Mouse (Mus musculus): ENCODE data around the gene Cracr2b. TPM values are rescaled to one million over a fixed set of nuclear protein-coding genes. Genes with fewer than 3 reads are reported as not detected.

The Cracr2b gene
- total and polyA plus RNA-seq, 3 experiments, result 0.73 to 6.9 TPM; not detected in 1

DNA sequence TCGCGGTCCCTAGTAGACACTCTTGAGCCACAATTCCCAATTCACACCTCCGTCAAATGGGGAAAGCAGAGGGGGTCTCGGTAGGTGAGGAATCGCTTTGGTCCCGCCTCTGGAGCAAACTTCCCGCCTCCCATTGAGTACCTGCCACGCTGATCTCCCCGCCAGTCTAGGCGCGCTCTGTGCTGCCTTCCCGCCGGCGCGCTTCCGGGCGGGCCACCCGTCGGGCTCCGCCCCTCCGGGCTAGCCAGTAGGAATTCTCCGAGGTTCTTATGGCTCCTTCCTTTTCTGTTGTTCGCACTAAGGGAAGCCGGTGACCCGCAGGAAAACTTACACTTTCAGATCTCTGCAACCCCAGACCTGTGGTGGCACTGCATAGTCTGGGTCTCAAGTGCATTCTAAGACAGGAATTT lies 17.1 kb upstream of the Cracr2b start, which contains the start of gene Pidd1:
Pidd1 (minus strand) TSS at position 198 of the 410 bp plus-strand sequence.
- H3K36me3 ChIP-seq (ENCODE audit: control insufficient read depth in 1 of 2, insufficient read depth in 2 of 2, low read length in 2 of 2), result peaks cover 8 to 18% of the 10 kb centered on the region in 2 experiments
- H3K9ac ChIP-seq (ENCODE audit: control insufficient read depth, low read depth, low read length, poor library complexity, severe bottlenecking), result peak within 1 kb of the TSS; percentile 88
- peak within 1 kb of the TSS; percentile 62 to 85 for H3K4me3 ChIP-seq (ENCODE audit: control insufficient read depth in 1 of 2, insufficient read depth in 1 of 2, low read depth in 2 of 2, low read length in 2 of 2)
- H3K9me3 ChIP-seq (replicated peaks; ENCODE audit: insufficient read depth, low read length), result no peaks in the 10 kb centered on the region
- peak within 1 kb of the TSS; percentile 84 for H3K27ac ChIP-seq (ENCODE audit: control insufficient read depth, low read depth, low read length)
- H3K79me2 ChIP-seq (ENCODE audit: control insufficient read depth, insufficient read depth, low read length, poor library complexity), result peaks cover 36% of the 10 kb centered on the region
- peak; percentile 91 for DNase-seq (ENCODE audit: low read depth, low spot score)
- no peaks in the 10 kb centered on the region for H3K27me3 ChIP-seq (ENCODE audit: control insufficient read depth in 1 of 2, insufficient read depth in 2 of 2, low read length in 2 of 2)
- peaks cover 0 to 19% of the 10 kb centered on the region in 2 experiments; a peak in 2 of 4 replicates for H3K4me1 ChIP-seq (ENCODE audit: control insufficient read depth in 1 of 2, insufficient read depth in 2 of 2, low read length in 2 of 2)
- peak; percentile 90 for TF ChIP-seq MXI1 (IDR thresholded peaks at IDR 0.05; ENCODE audit: low read depth, low read length)
- peak; percentile 80 for TF ChIP-seq MAX (IDR thresholded peaks at IDR 0.05; ENCODE audit: low read length)
- TF ChIP-seq ZC3H11A (IDR thresholded peaks at IDR 0.05; ENCODE audit: low read depth, low read length), result no peak
- TF ChIP-seq JUND (IDR thresholded peaks at IDR 0.05; ENCODE audit: low read depth, low read length), result no peak
- peak; percentile 90 for TF ChIP-seq ELF1 (IDR thresholded peaks at IDR 0.05; ENCODE audit: low read depth, low read length)
- peak; percentile 81 for TF ChIP-seq POLR2AphosphoS2 (IDR thresholded peaks at IDR 0.05; ENCODE audit: low read length)
- TF ChIP-seq ZKSCAN1 (IDR thresholded peaks at IDR 0.05; ENCODE audit: low read depth, low read length), result no peak
- peak; percentile 76 for TF ChIP-seq HCFC1 (IDR thresholded peaks at IDR 0.05; ENCODE audit: low read depth, low read length)
- no peak for TF ChIP-seq ZNF384 (IDR thresholded peaks at IDR 0.05; ENCODE audit: low read depth, low read length)
- no peak for TF ChIP-seq USF1 (IDR thresholded peaks at IDR 0.05; ENCODE audit: low read depth, low read length)
- TF ChIP-seq ZMIZ1 (IDR thresholded peaks at IDR 0.05; ENCODE audit: low read depth, low read length), result 0 out of 2 replicates have a peak, but pooled peaks have one; percentile 41
- no peak for TF ChIP-seq POLR2AphosphoS5 (IDR thresholded peaks at IDR 0.05; ENCODE audit: borderline replicate concordance, low read depth, low read length)
- TF ChIP-seq SIN3A (IDR thresholded peaks at IDR 0.05; ENCODE audit: low read length), result peak; percentile 82
- TF ChIP-seq MEF2A (IDR thresholded peaks at IDR 0.05; ENCODE audit: extremely low read depth, insufficient replicate concordance, low read depth, low read length, poor library complexity, severe bottlenecking), result no peak
- peak; percentile 99 for TF ChIP-seq E2F4 (IDR thresholded peaks at IDR 0.05; ENCODE audit: borderline replicate concordance, low read depth, low read length)
- TF ChIP-seq POLR2A (IDR thresholded peaks at IDR 0.05; ENCODE audit: control insufficient read depth in 1 of 2, insufficient read depth in 1 of 2, low read depth in 1 of 2, low read length in 2 of 2, poor library complexity in 1 of 2), result peak; percentile 66 to 91; a peak in 3 of 4 replicates
- TF ChIP-seq MAZ (IDR thresholded peaks at IDR 0.05; ENCODE audit: low read depth, low read length), result no peak; the same call in 1 of the 2 replicates
- TF ChIP-seq CHD1 (IDR thresholded peaks at IDR 0.05; ENCODE audit: low read depth, low read length), result no peak
- no peak for TF ChIP-seq CTCF (IDR thresholded peaks at IDR 0.05 in 2 of 3, conservative IDR thresholded peaks at IDR 0.05 in 1 of 3; ENCODE audit: control insufficient read depth in 1 of 3, insufficient read depth in 1 of 3, low read depth in 2 of 3, low read length in 3 of 3, poor library complexity in 1 of 3, severe bottlenecking in 1 of 3)
- peak; percentile 83; the same call in 1 of the 2 replicates for TF ChIP-seq MYC (IDR thresholded peaks at IDR 0.05; ENCODE audit: low read depth, low read length)
- TF ChIP-seq NELFE (IDR thresholded peaks at IDR 0.05; ENCODE audit: low read depth, low read length), result peak; percentile 79
- TF ChIP-seq USF2 (IDR thresholded peaks at IDR 0.05; ENCODE audit: borderline replicate concordance in 1 of 2, insufficient read depth in 1 of 2, low read depth in 1 of 2, low read length in 2 of 2), result no peak
- peak; percentile 63 for TF ChIP-seq TCF12 (IDR thresholded peaks at IDR 0.05; ENCODE audit: low read depth, low read length)
- peak; percentile 77 for TF ChIP-seq TBP (IDR thresholded peaks at IDR 0.05; ENCODE audit: low read depth, low read length)
